Mouse (Mus musculus): Measurements from ENCODE around the gene Tubb2a. TPM values are rescaled to one million over a fixed set of nuclear protein-coding genes. Genes with fewer than 3 reads are reported as not detected.
A peak's percentile ranks its signal among the peaks of the same experiment; 100 is the strongest.

Gene Tubb2a
- polyA plus RNA-seq, 1 experiment from 2014 or later, result 3,828 TPM

DNA sequence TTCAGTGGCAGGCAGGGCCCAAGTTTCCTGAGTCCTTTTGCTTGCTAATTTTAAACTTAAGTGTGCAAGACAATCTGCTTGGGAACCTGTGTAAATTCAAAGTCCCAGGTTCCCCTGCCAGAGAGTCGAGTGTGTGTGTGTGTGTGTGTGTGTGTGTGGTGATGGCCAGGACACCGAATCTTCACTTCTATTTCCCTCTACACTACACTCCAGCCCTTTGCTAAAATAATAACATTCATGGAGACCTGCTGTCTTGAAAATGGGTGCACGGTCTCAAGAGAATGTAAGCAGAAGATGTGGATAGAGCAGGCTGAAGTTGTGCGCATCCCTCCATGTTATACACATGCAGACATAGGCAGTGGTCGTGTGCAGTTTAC, 39.8 kb downstream of the Tubb2a start:
- Histone ChIP-seq H3K27ac (ENCODE audit: low read length) (peak overlapping the region; percentile 90), H3K27me3 (ENCODE audit: control insufficient read depth, insufficient read depth, low read depth, low read length) (no peaks in the 10 kb centered on the region), H3K4me3 (ENCODE audit: low read depth, low read length) (peak overlapping the region; percentile 76), H3K4me1 (ENCODE audit: control insufficient read depth, insufficient read depth, low read length) (peaks cover 15% of the 10 kb centered on the region), H3K9ac (ENCODE audit: low read depth, low read length) (peak overlapping the region; percentile 91), H3K9me3 (replicated peaks; ENCODE audit: control insufficient read depth, low read length, poor library complexity, severe bottlenecking) (no peaks in the 10 kb centered on the region), H3K4me2 (ENCODE audit: low read length) (peak overlapping the region; percentile 82), H3K36me3 (ENCODE audit: control insufficient read depth, insufficient read depth, low read length) (peaks cover 4% of the 10 kb centered on the region; the same call in 1 of the 2 replicates)
- ATAC-seq, result peak; percentile 31
- 38% methylated on average over 5 of the region's 5 CpGs for WGBS

- ATAC-seq, result peak; percentile 97
- peaks cover 15% of the 10 kb centered on the region for H3K4me1 ChIP-seq (ENCODE audit: control insufficient read depth, insufficient read depth, low read length)
- H3K9ac ChIP-seq (ENCODE audit: low read depth, low read length), result peak within 1 kb of the TSS; percentile 91
- peak within 1 kb of the TSS; percentile 90 for H3K27ac ChIP-seq (ENCODE audit: low read length)
- peak within 1 kb of the TSS; percentile 82 for H3K4me2 ChIP-seq (ENCODE audit: low read length)
- WGBS, result under 1% methylated on average over 37 of the region's 37 CpGs
- peaks cover 4% of the 10 kb centered on the region; the same call in 1 of the 2 replicates for H3K36me3 ChIP-seq (ENCODE audit: control insufficient read depth, insufficient read depth, low read length)
- peak within 1 kb of the TSS; percentile 76 for H3K4me3 ChIP-seq (ENCODE audit: low read depth, low read length)
- H3K27me3 ChIP-seq (ENCODE audit: control insufficient read depth, insufficient read depth, low read depth, low read length), result no peaks in the 10 kb centered on the region
- no peaks in the 10 kb centered on the region for H3K9me3 ChIP-seq (replicated peaks; ENCODE audit: control insufficient read depth, low read length, poor library complexity, severe bottlenecking)
These were observed 40.4 kb downstream of the Tubb2a start, which contains the start of gene Bphl for GRCm38 (mm10) chr13:34037172-34038055. Gene Bphl (plus strand): TSS chr13:34037597.

GRCm38 (mm10) chr13:34036726-34037125, 41.1 kb downstream of the Tubb2a start:
- Histone ChIP-seq H3K4me3 (ENCODE audit: low read depth, low read length) (no peak overlapping the region), H3K9me3 (replicated peaks; ENCODE audit: control insufficient read depth, low read length, poor library complexity, severe bottlenecking) (no peaks in the 10 kb centered on the region), H3K4me2 (ENCODE audit: low read length) (no peak overlapping the region), H3K27me3 (ENCODE audit: control insufficient read depth, insufficient read depth, low read depth, low read length) (no peaks in the 10 kb centered on the region), H3K4me1 (ENCODE audit: control insufficient read depth, insufficient read depth, low read length) (peaks cover 15% of the 10 kb centered on the region), H3K27ac (ENCODE audit: low read length) (peak overlapping the region; percentile 90), H3K36me3 (ENCODE audit: control insufficient read depth, insufficient read depth, low read length) (peaks cover 4% of the 10 kb centered on the region; the same call in 1 of the 2 replicates), H3K9ac (ENCODE audit: low read depth, low read length) (no peak overlapping the region; the same call in 1 of the 2 replicates)
- WGBS, result 82% methylated on average over 5 of the region's 5 CpGs
- 0 out of 2 replicates have a peak, but pooled peaks have one; percentile 0 for ATAC-seq

- no peak overlapping the region for H3K27ac ChIP-seq (ENCODE audit: low read length)
- H3K9me3 ChIP-seq (replicated peaks; ENCODE audit: control insufficient read depth, low read length, poor library complexity, severe bottlenecking), result no peaks in the 10 kb centered on the region
- peaks cover 4% of the 10 kb centered on the region; the same call in 1 of the 2 replicates for H3K36me3 ChIP-seq (ENCODE audit: control insufficient read depth, insufficient read depth, low read length)
- ATAC-seq, result no peak
- H3K4me2 ChIP-seq (ENCODE audit: low read length), result no peak overlapping the region
- H3K27me3 ChIP-seq (ENCODE audit: control insufficient read depth, insufficient read depth, low read depth, low read length), result no peaks in the 10 kb centered on the region
- H3K4me3 ChIP-seq (ENCODE audit: low read depth, low read length), result no peak overlapping the region
- peaks cover 15% of the 10 kb centered on the region for H3K4me1 ChIP-seq (ENCODE audit: control insufficient read depth, insufficient read depth, low read length)
- H3K9ac ChIP-seq (ENCODE audit: low read depth, low read length), result no peak overlapping the region
- WGBS, result 93% methylated on average over 3 of the region's 3 CpGs
These were observed 42.4 kb downstream of the Tubb2a start for GRCm38 (mm10) chr13:34035424-34035823.

GRCm38 (mm10) chr13:34032041-34032440, 45.8 kb downstream of the Tubb2a start:
- Histone ChIP-seq H3K4me2 (ENCODE audit: low read length) (no peak overlapping the region), H3K9me3 (replicated peaks; ENCODE audit: control insufficient read depth, low read length, poor library complexity, severe bottlenecking) (no peaks in the 10 kb centered on the region), H3K4me3 (ENCODE audit: low read depth, low read length) (no peak overlapping the region), H3K36me3 (ENCODE audit: control insufficient read depth, insufficient read depth, low read length) (peaks cover 6% of the 10 kb centered on the region; the same call in 1 of the 2 replicates), H3K4me1 (ENCODE audit: control insufficient read depth, insufficient read depth, low read length) (peaks cover 2% of the 10 kb centered on the region; the same call in 1 of the 2 replicates), H3K27ac (ENCODE audit: low read length) (no peak overlapping the region), H3K9ac (ENCODE audit: low read depth, low read length) (no peak overlapping the region), H3K27me3 (ENCODE audit: control insufficient read depth, insufficient read depth, low read depth, low read length) (no peaks in the 10 kb centered on the region)
- 60% methylated on average over 2 of the region's 2 CpGs for WGBS
- no peak for ATAC-seq

Other genes starting within 250 kb of the Tubb2a start
- not detected in 2 replicates for gene Serpinb6e, start 234.6 kb downstream of the Tubb2a start, polyA plus RNA-seq (2015; fragmentation: Nextera tagmentation; extraction: Ambion mirVana)
- gene Serpinb6c, start 172.3 kb downstream of the Tubb2a start, polyA plus RNA-seq (2015; fragmentation: Nextera tagmentation; extraction: Ambion mirVana), result 0.21 and 0.36 TPM in 2 replicates
- 6.3 and 7.7 TPM in 2 replicates for gene Nqo2, start 113.3 kb downstream of the Tubb2a start, polyA plus RNA-seq (2015; fragmentation: Nextera tagmentation; extraction: Ambion mirVana)
- 4.9 and 6.4 TPM in 2 replicates for gene Ripk1, start 75.6 kb downstream of the Tubb2a start, polyA plus RNA-seq (2015; fragmentation: Nextera tagmentation; extraction: Ambion mirVana)
- 32.4 and 33.7 TPM in 2 replicates for gene Serpinb6a, start 75.2 kb downstream of the Tubb2a start, polyA plus RNA-seq (2015; fragmentation: Nextera tagmentation; extraction: Ambion mirVana)
- 39.2 and 45.1 TPM in 2 replicates for gene Bphl, start 40.4 kb downstream of the Tubb2a start, polyA plus RNA-seq (2015; fragmentation: Nextera tagmentation; extraction: Ambion mirVana)
- 1,230 and 1,315 TPM in 2 replicates for gene Tubb2b, start 52.5 kb upstream of the Tubb2a start, polyA plus RNA-seq (2015; fragmentation: Nextera tagmentation; extraction: Ambion mirVana)
- gene Psmg4, start 85.0 kb upstream of the Tubb2a start, polyA plus RNA-seq (2015; fragmentation: Nextera tagmentation; extraction: Ambion mirVana), result 71.6 and 74.6 TPM in 2 replicates